In the genomic region with DNA sequence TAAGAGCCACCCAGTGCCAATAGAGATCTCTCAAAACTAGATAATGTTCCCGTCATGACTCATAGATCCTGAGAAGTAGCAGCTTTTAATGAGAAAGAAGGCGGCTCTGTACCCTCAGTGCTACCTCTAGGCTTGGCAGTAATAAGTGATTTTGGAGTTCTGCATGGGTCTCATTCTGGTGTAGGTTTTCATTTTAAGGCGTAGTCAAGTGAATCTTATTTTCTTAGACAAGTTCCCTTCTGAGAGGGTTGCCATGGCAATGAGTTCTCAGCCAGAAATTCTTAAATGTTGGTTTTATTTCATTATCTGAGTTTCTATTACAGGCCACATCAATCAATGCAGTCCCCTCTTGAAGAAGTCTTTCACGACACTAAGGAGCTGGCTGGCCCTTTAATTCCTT, we compare ENCODE assay signal across 13 mouse cellular contexts.
DNase-seq lines count a peak whose midpoint lies in the region.
"Had no signal": no experiment of that assay in that cellular context is flagged by ENCODE, and none has a peak within 500 bp of the region (broad histone marks: within the 10 kb centered on the region; RNA-seq: fewer than 3 reads in every experiment).

No protein-coding gene starts in this region.

- intact Hi-C loops in left cerebral cortex, postnatal 4 days (cut with DNase I): no loop called here
- intact Hi-C loops in left cerebral cortex, postnatal 25 days (cut with DNase I): no loop called here

- peak; percentile 11 to 52 for DNase-seq in frontal cortex, adult 2 months (ENCODE audit: extremely low spot score in 1 of 2, low spot score in 1 of 2)
- no peak for DNase-seq in frontal cortex, postnatal 10 days (ENCODE audit: low spot score in 2 of 2)
- peak; percentile 34 for DNase-seq in left cerebral cortex, adult 11 months (ENCODE audit: low spot score)
- DNase-seq in left cerebral cortex, postnatal 4 days: no peak
- peak; percentile 39 for DNase-seq in brain, embryonic 18.5 days (ENCODE audit: low read depth, low spot score)
- DNase-seq in left cerebral cortex, postnatal 25 days (ENCODE audit: low spot score in 2 of 2): peak; percentile 41 to 55
- DNase-seq in thymus, postnatal 25 days: no peak
- DNase-seq: cerebellum, adult 11-12 months; gastrocnemius, postnatal 14 days; heart, postnatal 4 days; kidney, postnatal 10 days; lung, embryonic 14.5 days; thymus, postnatal 36 days had no signal

Comparison
In these comparisons a context has a peak if more than half of its experiments do, and no peak if none do; other contexts are left out.
1. DNase-seq: peak in frontal cortex, adult 2 months (2 of 2), left cerebral cortex, adult 11 months (single experiment), brain, embryonic 18.5 days (single experiment) and left cerebral cortex, postnatal 25 days (2 of 2); none in frontal cortex, postnatal 10 days (0 of 2), left cerebral cortex, postnatal 4 days (single experiment) and thymus, postnatal 25 days (single experiment).